Mouse (Mus musculus) stomach, embryonic 15.5 days (tissue): ENCODE data around the gene Wnk2. TPM values are rescaled to one million over a fixed set of nuclear protein-coding genes. Genes with fewer than 3 reads are reported as not detected.

ENCODE experiments used
- ATAC-seq: fragments of 200-750 bp; cut with Nextera tagmentation; 2 replicates; pipeline ENCODE4 v1.8.0; 2017; ENCODE audit warnings: low read depth, moderate number of reproducible peaks, moderate TSS enrichment; ENCODE audit not compliant: insufficient read depth, low FRiP score
- H3K27ac ChIP-seq: fragments of 300-500 bp; sonication (generic); 2 replicates; pipeline ENCODE4 v1.5.1; 2015; ENCODE audit warnings: mild to moderate bottlenecking, inconsistent platforms
- H3K27me3 ChIP-seq: fragments of 300-500 bp; sonication (generic); replicated peaks from 2 replicates; pipeline ENCODE4 v1.6.1; 2015; ENCODE audit warnings: inconsistent platforms
- H3K36me3 ChIP-seq: fragments of 300-500 bp; sonication (generic); 2 replicates; pipeline ENCODE4 v1.6.1; 2015; ENCODE audit warnings: inconsistent platforms
- H3K4me1 ChIP-seq: fragments of 300-500 bp; sonication (generic); 2 replicates; pipeline ENCODE4 v1.6.1; 2015; ENCODE audit warnings: inconsistent platforms
- H3K4me2 ChIP-seq: fragments of 300-500 bp; sonication (generic); 2 replicates; pipeline ENCODE4 v1.6.1; 2015; ENCODE audit warnings: mild to moderate bottlenecking, inconsistent platforms
- H3K4me3 ChIP-seq: fragments of 300-500 bp; sonication (generic); replicated peaks from 2 replicates; pipeline ENCODE4 v1.5.1; 2015; ENCODE audit warnings: inconsistent platforms
- H3K9ac ChIP-seq: fragments of 300-500 bp; sonication (generic); 2 replicates; pipeline ENCODE4 v1.6.1; 2015; ENCODE audit warnings: inconsistent platforms
- H3K9me3 ChIP-seq: fragments of 300-500 bp; sonication (generic); 2 replicates; pipeline ENCODE4 v1.6.1; 2016; ENCODE audit warnings: inconsistent platforms
- WGBS: fragments of 180-500 bp; shearing (Covaris S2); methylation state at CpG from one replicate; pipeline ENCODE4 v1.1.7; 2015; 5-methylcytosine and 5-hydroxymethylcytosine counted together
- polyA plus RNA-seq: library from polyadenylated mRNA; unstranded; fragments of >200 nt; fragmentation: Nextera tagmentation; extraction: Ambion mirVana; gene quantifications from 2 replicates; pipeline ENCODE4 v1.2.1, GENCODE M21; 2015

Gene Wnk2
- polyA plus RNA-seq, 1 experiment from 2014 or later, result 3.3 TPM

GRCm38 (mm10) chr13:49025521-49025920 lies 122.3 kb downstream of the Wnk2 start:
- Histone ChIP-seq H3K36me3 (no peaks in the 10 kb centered on the region), H3K27ac (no peak overlapping the region), H3K4me3 (no peak overlapping the region), H3K9ac (no peak overlapping the region), H3K4me2 (no peak overlapping the region), H3K27me3 (no peaks in the 10 kb centered on the region), H3K9me3 (no peaks in the 10 kb centered on the region), H3K4me1 (0 out of 2 replicates have a peak, but pooled peaks cover 6% of the 10 kb centered on the region)
- 15% methylated on average over 1 of the region's 1 CpGs for WGBS
- no peak for ATAC-seq

GRCm38 (mm10) chr13:49024763-49025162 lies 123.1 kb downstream of the Wnk2 start:
- 15% methylated on average over 12 of the region's 12 CpGs for WGBS
- H3K9ac ChIP-seq, result no peak overlapping the region

GRCm38 (mm10) chr13:49021693-49022092 lies 126.1 kb downstream of the Wnk2 start:
- Histone ChIP-seq H3K9me3 (no peaks in the 10 kb centered on the region), H3K4me1 (0 out of 2 replicates have a peak, but pooled peaks cover 6% of the 10 kb centered on the region), H3K9ac (no peak overlapping the region), H3K36me3 (no peaks in the 10 kb centered on the region), H3K27ac (no peak overlapping the region), H3K4me2 (no peak overlapping the region), H3K27me3 (no peaks in the 10 kb centered on the region), H3K4me3 (no peak overlapping the region)
- ATAC-seq, result no peak
- 65% methylated on average over 3 of the region's 3 CpGs for WGBS

More at GRCm38 (mm10) chr13:49024763-49025162, 123.1 kb downstream of the Wnk2 start:
- 0 out of 2 replicates have a peak, but pooled peaks cover 6% of the 10 kb centered on the region for H3K4me1 ChIP-seq
- no peaks in the 10 kb centered on the region for H3K36me3 ChIP-seq
- H3K4me2 ChIP-seq, result peak overlapping the region; percentile 33; the same call in 1 of the 2 replicates
- no peak overlapping the region for H3K27ac ChIP-seq
- no peaks in the 10 kb centered on the region for H3K9me3 ChIP-seq
- no peaks in the 10 kb centered on the region for H3K27me3 ChIP-seq
- ATAC-seq, result peak; percentile 47; the same call in 1 of the 2 replicates
- no peak overlapping the region for H3K4me3 ChIP-seq

- Histone ChIP-seq H3K36me3 (no peaks in the 10 kb centered on the region), H3K27me3 (no peaks in the 10 kb centered on the region), H3K27ac (no peak overlapping the region), H3K9me3 (no peaks in the 10 kb centered on the region), H3K4me2 (no peak overlapping the region), H3K4me3 (no peak overlapping the region), H3K9ac (no peak overlapping the region), H3K4me1 (peaks cover 12% of the 10 kb centered on the region; the same call in 1 of the 2 replicates)
- no peak for ATAC-seq
- WGBS, result 63% methylated on average over 5 of the region's 5 CpGs
Observed at GRCm38 (mm10) chr13:49020152-49020551, 127.7 kb downstream of the Wnk2 start.

GRCm38 (mm10) chr13:49017375-49017774 lies 130.4 kb downstream of the Wnk2 start:
- no peaks in the 10 kb centered on the region for H3K27me3 ChIP-seq
- no peak overlapping the region for H3K4me3 ChIP-seq
- no peak for ATAC-seq
- H3K4me2 ChIP-seq, result no peak overlapping the region
- no peaks in the 10 kb centered on the region for H3K36me3 ChIP-seq
- peaks cover 7% of the 10 kb centered on the region; the same call in 1 of the 2 replicates for H3K4me1 ChIP-seq
- no peak overlapping the region for H3K9ac ChIP-seq
- no peak overlapping the region for H3K27ac ChIP-seq
- WGBS, result 87% methylated on average over 1 of the region's 1 CpGs
- no peaks in the 10 kb centered on the region for H3K9me3 ChIP-seq

GRCm38 (mm10) chr13:49016311-49016761 lies 131.5 kb downstream of the Wnk2 start:
- Histone ChIP-seq H3K27me3 (no peaks in the 10 kb centered on the region), H3K4me1 (peaks cover 7% of the 10 kb centered on the region; the same call in 1 of the 2 replicates), H3K27ac (peak overlapping the region; percentile 72), H3K4me2 (peak overlapping the region; percentile 51), H3K36me3 (no peaks in the 10 kb centered on the region), H3K9ac (no peak overlapping the region), H3K4me3 (peak overlapping the region; percentile 22), H3K9me3 (no peaks in the 10 kb centered on the region)
- peak; percentile 74; the same call in 1 of the 2 replicates for ATAC-seq
- WGBS, result 14% methylated on average over 16 of the region's 16 CpGs

- peak; percentile 69; the same call in 1 of the 2 replicates for ATAC-seq
- H3K27me3 ChIP-seq, result no peaks in the 10 kb centered on the region
- no peak overlapping the region for H3K9ac ChIP-seq
- H3K9me3 ChIP-seq, result no peaks in the 10 kb centered on the region
- 9% methylated on average over 30 of the region's 30 CpGs for WGBS
- H3K4me3 ChIP-seq, result peak overlapping the region; percentile 22
- H3K27ac ChIP-seq, result peak overlapping the region; percentile 72
- peak overlapping the region; percentile 51 for H3K4me2 ChIP-seq
- peaks cover 7% of the 10 kb centered on the region; the same call in 1 of the 2 replicates for H3K4me1 ChIP-seq
- no peaks in the 10 kb centered on the region for H3K36me3 ChIP-seq
Observed at GRCm38 (mm10) chr13:49015366-49016306, 132.2 kb downstream of the Wnk2 start.

GRCm38 (mm10) chr13:49013206-49013794 lies 134.5 kb downstream of the Wnk2 start:
- no peaks in the 10 kb centered on the region for H3K36me3 ChIP-seq
- H3K9ac ChIP-seq, result no peak overlapping the region
- no peak overlapping the region for H3K4me2 ChIP-seq
- no peak overlapping the region for H3K4me3 ChIP-seq
- peaks cover 7% of the 10 kb centered on the region; the same call in 1 of the 2 replicates for H3K4me1 ChIP-seq
- ATAC-seq, result no peak
- H3K9me3 ChIP-seq, result no peaks in the 10 kb centered on the region
- H3K27ac ChIP-seq, result no peak overlapping the region
- WGBS, result 59% methylated on average over 5 of the region's 5 CpGs
- H3K27me3 ChIP-seq, result no peaks in the 10 kb centered on the region

- Histone ChIP-seq H3K9me3 (no peaks in the 10 kb centered on the region), H3K4me2 (no peak overlapping the region), H3K36me3 (no peaks in the 10 kb centered on the region), H3K4me3 (no peak overlapping the region), H3K27me3 (no peaks in the 10 kb centered on the region), H3K9ac (no peak overlapping the region), H3K4me1 (no peaks in the 10 kb centered on the region), H3K27ac (no peak overlapping the region)
- no peak for ATAC-seq
- WGBS, result 51% methylated on average over 3 of the region's 3 CpGs
Observed at GRCm38 (mm10) chr13:49001691-49002090, 146.1 kb downstream of the Wnk2 start.

- no peaks in the 10 kb centered on the region for H3K36me3 ChIP-seq
- no peak overlapping the region for H3K4me3 ChIP-seq
- H3K4me1 ChIP-seq, result no peaks in the 10 kb centered on the region
- H3K9me3 ChIP-seq, result no peaks in the 10 kb centered on the region
- no peak overlapping the region for H3K27ac ChIP-seq
- no peaks in the 10 kb centered on the region for H3K27me3 ChIP-seq
- ATAC-seq, result no peak
- H3K4me2 ChIP-seq, result no peak overlapping the region
- 9% methylated on average over 6 of the region's 6 CpGs for WGBS
- no peak overlapping the region for H3K9ac ChIP-seq
Observed at GRCm38 (mm10) chr13:48998591-48998990, 149.2 kb downstream of the Wnk2 start.

GRCm38 (mm10) chr13:48996731-48997130 lies 151.1 kb downstream of the Wnk2 start:
- no peak for ATAC-seq
- Histone ChIP-seq H3K27me3 (no peaks in the 10 kb centered on the region), H3K4me1 (no peaks in the 10 kb centered on the region), H3K9me3 (no peaks in the 10 kb centered on the region), H3K9ac (no peak overlapping the region), H3K36me3 (no peaks in the 10 kb centered on the region), H3K4me3 (no peak overlapping the region), H3K27ac (no peak overlapping the region), H3K4me2 (no peak overlapping the region)
- WGBS, result 78% methylated on average over 4 of the region's 4 CpGs

- Histone ChIP-seq H3K27me3 (no peaks in the 10 kb centered on the region), H3K4me1 (no peaks in the 10 kb centered on the region), H3K27ac (no peak overlapping the region), H3K4me2 (no peak overlapping the region), H3K9me3 (no peaks in the 10 kb centered on the region), H3K9ac (no peak overlapping the region), H3K36me3 (no peaks in the 10 kb centered on the region), H3K4me3 (no peak overlapping the region)
- ATAC-seq, result no peak
- WGBS, result 25% methylated on average over 3 of the region's 3 CpGs
Observed at GRCm38 (mm10) chr13:48994903-48995302, 152.9 kb downstream of the Wnk2 start.
